In genomic region chr12:111678670-111678933, GRCm38 (mm10) we compare ENCODE assay signal across 8 mouse cellular contexts. TPM values are rescaled to one million over a fixed set of nuclear protein-coding genes. Genes with fewer than 3 reads are reported as not detected.
DNase-seq lines count a peak whose midpoint lies in the region; ATAC-seq and TF ChIP-seq lines count a peak whose summit lies in the region.

No protein-coding gene starts in this region.

- peak overlapping the region; percentile 87 for H3K4me2 ChIP-seq in lung, embryonic 15.5 days
- H3K4me2 ChIP-seq in limb, embryonic 11.5 days (ENCODE audit: low read depth, severe bottlenecking) = peak overlapping the region; percentile 95

- H3K36me3 ChIP-seq in lung, embryonic 15.5 days = peaks cover 6% of the 10 kb centered on the region; the same call in 1 of the 2 replicates
- peaks cover 34% of the 10 kb centered on the region for H3K36me3 ChIP-seq in erythroblast, embryonic 14.5 days (ENCODE audit: control insufficient read depth)
- H3K36me3 ChIP-seq in limb, embryonic 11.5 days (ENCODE audit: control insufficient read depth, insufficient read depth, low read length) = 0 out of 2 replicates have a peak, but pooled peaks cover 2% of the 10 kb centered on the region

- peak overlapping the region; percentile 85 for H3K4me3 ChIP-seq in lung, embryonic 15.5 days
- H3K4me3 ChIP-seq in erythroblast, embryonic 14.5 days (replicated peaks) = peak overlapping the region; percentile 72
- peak overlapping the region; percentile 95 for H3K4me3 ChIP-seq in limb, embryonic 11.5 days (ENCODE audit: low read depth, low read length)
- H3K4me3 ChIP-seq in olfactory bulb, adult 2 months (ENCODE audit: insufficient read depth, low read depth, low read length) = peak overlapping the region; percentile 84

- no peak for TF ChIP-seq CTCF in olfactory bulb, adult 2 months (IDR thresholded peaks at IDR 0.05; ENCODE audit: insufficient read depth, low read depth, low read length)

- no peaks in the 10 kb centered on the region for H3K9me3 ChIP-seq in lung, embryonic 15.5 days
- H3K9me3 ChIP-seq in erythroblast, embryonic 14.5 days (ENCODE audit: control insufficient read depth, low read length) = no peaks in the 10 kb centered on the region
- no peaks in the 10 kb centered on the region for H3K9me3 ChIP-seq in limb, embryonic 11.5 days (ENCODE audit: control insufficient read depth, low read length)

- peak overlapping the region; percentile 61 for H3K9ac ChIP-seq in lung, embryonic 15.5 days
- H3K9ac ChIP-seq in limb, embryonic 11.5 days (ENCODE audit: low read length) = peak overlapping the region; percentile 70

- TF ChIP-seq POLR2A in olfactory bulb, adult 2 months (IDR thresholded peaks at IDR 0.05; ENCODE audit: insufficient read depth, low read depth, low read length) = no peak

- H3K4me1 ChIP-seq in lung, embryonic 15.5 days = peaks cover 36% of the 10 kb centered on the region
- peaks cover 26% of the 10 kb centered on the region for H3K4me1 ChIP-seq in erythroblast, embryonic 14.5 days (ENCODE audit: control insufficient read depth)
- peaks cover 6% of the 10 kb centered on the region for H3K4me1 ChIP-seq in limb, embryonic 11.5 days (ENCODE audit: control insufficient read depth, insufficient read depth, low read length)
- H3K4me1 ChIP-seq in olfactory bulb, adult 2 months (ENCODE audit: control insufficient read depth, insufficient read depth, low read length) = peaks cover 55% of the 10 kb centered on the region

- ATAC-seq in lung, embryonic 15.5 days (ENCODE audit: borderline replicate concordance, extremely low read depth, low FRiP score, low TSS enrichment) = no peak
- no peak for ATAC-seq in limb, embryonic 11.5 days (ENCODE audit: insufficient number of reproducible peaks, low FRiP score, low TSS enrichment, low read depth)

- intact Hi-C loops in gastrocnemius, postnatal 36 days (cut with DNase I) = loop anchor here (5.0 kb wide), 1 partner anchor 284 kb away; no protein-coding TSS in a partner anchor

- DNase-seq in lung, postnatal 14 days = no peak
- DNase-seq in limb, embryonic 11.5 days (ENCODE audit: low spot score) = no peak
- no peak for DNase-seq in ovary, adult 18-20 months (ENCODE audit: low spot score)
- DNase-seq in gastrocnemius, postnatal 36 days = no peak
- DNase-seq in left cerebral cortex, adult 11 months (ENCODE audit: low spot score) = no peak

- peaks cover 7% of the 10 kb centered on the region for H3K27me3 ChIP-seq in lung, embryonic 15.5 days
- peaks cover 24% of the 10 kb centered on the region for H3K27me3 ChIP-seq in erythroblast, embryonic 14.5 days (ENCODE audit: control insufficient read depth)
- H3K27me3 ChIP-seq in limb, embryonic 11.5 days (ENCODE audit: control insufficient read depth, insufficient read depth, low read length) = peaks cover 9% of the 10 kb centered on the region

- H3K27ac ChIP-seq in lung, embryonic 15.5 days = no peak overlapping the region
- no peak overlapping the region for H3K27ac ChIP-seq in limb, embryonic 11.5 days (replicated peaks; ENCODE audit: low read depth, low read length)
- H3K27ac ChIP-seq in olfactory bulb, adult 2 months (ENCODE audit: insufficient read depth, low read depth, low read length) = 0 out of 2 replicates have a peak overlapping the region, but pooled peaks have one; percentile 21

- 5% methylated on average over 13 of the region's 13 CpGs for WGBS in lung, embryonic 15.5 days
- WGBS in limb, embryonic 11.5 days = 6% methylated on average over 13 of the region's 13 CpGs
- 7% methylated on average over 13 of the region's 13 CpGs for WGBS in olfactory bulb, adult 2 months

RNA-seq across cellular contexts. Expression of gene Trmt61a, which starts 0.7 kb away (rescaled TPM):
- polyA plus RNA-seq in lung, embryonic 15.5 days (2015; fragmentation: Nextera tagmentation; extraction: Ambion mirVana) = 11.1 and 13.7 TPM in 2 replicates
- 0.69 and 0.96 TPM in 2 replicates for polyA plus RNA-seq in erythroblast, embryonic 14.5 days (2012)
- polyA plus RNA-seq in limb, embryonic 11.5 days (2014; fragmentation: Nextera tagmentation; extraction: Ambion mirVana) = 6.3 and 7.4 TPM in 2 replicates
- polyA plus RNA-seq in olfactory bulb, adult 2 months (2012; ENCODE audit: insufficient read depth, insufficient read length, low replicate concordance, missing spikeins) = not detected in 2 replicates
- total RNA-seq in gastrocnemius, postnatal 36 days (2021) = 1 to 10 TPM; 1.8 to 4.1 TPM

RNA-seq across cellular contexts. Expression of gene Ckb, which starts 6.5 kb away (rescaled TPM):
- polyA plus RNA-seq in lung, embryonic 15.5 days (2015; fragmentation: Nextera tagmentation; extraction: Ambion mirVana) = 252 and 268 TPM in 2 replicates
- polyA plus RNA-seq in erythroblast, embryonic 14.5 days (2012) = 0.38 and 0.69 TPM in 2 replicates
- 76.4 and 84.4 TPM in 2 replicates for polyA plus RNA-seq in limb, embryonic 11.5 days (2014; fragmentation: Nextera tagmentation; extraction: Ambion mirVana)
- polyA plus RNA-seq in olfactory bulb, adult 2 months (2012; ENCODE audit: insufficient read depth, insufficient read length, low replicate concordance, missing spikeins) = 210 and 316 TPM in 2 replicates
- 1 to 10 TPM; 7.9 to 8.3 TPM for total RNA-seq in gastrocnemius, postnatal 36 days (2021)

RNA-seq across cellular contexts. Expression of gene Bag5, which starts 34.5 kb away (rescaled TPM):
- 49.4 and 52.2 TPM in 2 replicates for polyA plus RNA-seq in lung, embryonic 15.5 days (2015; fragmentation: Nextera tagmentation; extraction: Ambion mirVana)
- polyA plus RNA-seq in erythroblast, embryonic 14.5 days (2012) = 0.63 and 1.1 TPM in 2 replicates
- 56.8 and 58.2 TPM in 2 replicates for polyA plus RNA-seq in limb, embryonic 11.5 days (2014; fragmentation: Nextera tagmentation; extraction: Ambion mirVana)
- polyA plus RNA-seq in olfactory bulb, adult 2 months (2012; ENCODE audit: insufficient read depth, insufficient read length, low replicate concordance, missing spikeins) = not detected in 2 replicates
- total RNA-seq in gastrocnemius, postnatal 36 days (2021) = 10 to 100 TPM; 12.4 to 13.5 TPM

RNA-seq across cellular contexts. Expression of gene Apopt1, which starts 34.5 kb away (rescaled TPM):
- 43.7 and 47.9 TPM in 2 replicates for polyA plus RNA-seq in lung, embryonic 15.5 days (2015; fragmentation: Nextera tagmentation; extraction: Ambion mirVana)
- polyA plus RNA-seq in erythroblast, embryonic 14.5 days (2012) = 7.8 and 8.4 TPM in 2 replicates
- polyA plus RNA-seq in limb, embryonic 11.5 days (2014; fragmentation: Nextera tagmentation; extraction: Ambion mirVana) = 55.1 and 61.1 TPM in 2 replicates
- not detected in 2 replicates for polyA plus RNA-seq in olfactory bulb, adult 2 months (2012; ENCODE audit: insufficient read depth, insufficient read length, low replicate concordance, missing spikeins)
- 10 to 100 TPM; 34.9 to 38.0 TPM for total RNA-seq in gastrocnemius, postnatal 36 days (2021)

Comparison
In these comparisons a context has a peak if more than half of its experiments do, and no peak if none do; other contexts are left out.
1. RNA of gene Ckb, which starts 6.5 kb away (polyA plus RNA-seq): 252 to 268 TPM in lung, embryonic 15.5 days, 210 to 316 TPM in olfactory bulb, adult 2 months and 76.4 to 84.4 TPM in limb, embryonic 11.5 days; 0.38 to 0.69 TPM in erythroblast, embryonic 14.5 days; every median in the first group is over 10 times any median in the second.
2. Peak in every context shown above with its lines, with median percentiles within 50 percentile points of each other: H3K4me3 ChIP-seq.